Mouse (Mus musculus): Measurements from ENCODE around the gene Tulp2.

Gene Tulp2

DNA sequence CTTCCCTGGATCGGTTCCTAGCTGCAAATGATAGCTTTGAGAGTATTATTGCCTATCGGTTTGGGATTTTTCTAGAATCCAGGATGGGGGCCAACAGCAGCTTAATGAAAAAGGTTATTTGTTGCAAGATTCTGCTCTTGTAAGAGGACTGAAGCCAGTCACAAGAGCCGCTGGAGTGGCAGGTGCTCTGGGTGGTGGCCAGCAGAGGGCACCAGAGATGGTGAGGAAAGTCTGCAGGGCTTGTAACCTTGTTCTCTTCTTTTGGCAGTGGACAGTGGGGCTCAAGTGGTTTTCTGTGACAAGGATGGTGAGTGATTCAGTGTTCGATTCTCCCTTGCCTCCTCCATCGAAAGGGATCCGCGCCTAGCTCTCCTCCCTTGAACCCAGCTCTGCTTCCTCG lies 74.1 kb downstream of the Tulp2 start:
- DNase-seq: peak; percentile 78 to 86

DNA sequence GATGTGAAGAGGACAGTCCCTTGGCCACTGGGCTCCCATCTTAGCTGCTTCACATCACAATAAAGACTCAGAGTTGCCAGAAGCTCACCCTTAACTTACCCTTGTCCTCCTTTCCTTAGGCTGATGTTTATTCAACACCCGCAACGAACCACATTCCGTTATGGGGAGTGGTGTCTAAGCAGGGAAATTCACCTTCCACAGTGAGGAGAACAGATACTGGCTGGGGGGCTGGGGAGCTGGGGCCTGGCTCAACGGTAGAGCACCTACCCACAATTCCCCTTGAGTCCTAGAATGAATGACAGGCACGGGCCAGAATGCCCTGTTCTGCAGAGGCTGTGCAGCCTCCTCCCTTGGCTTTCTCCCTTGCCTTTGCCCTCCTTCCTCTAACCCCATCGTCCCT lies 77.2 kb downstream of the Tulp2 start:
- DNase-seq: no peak

DNA sequence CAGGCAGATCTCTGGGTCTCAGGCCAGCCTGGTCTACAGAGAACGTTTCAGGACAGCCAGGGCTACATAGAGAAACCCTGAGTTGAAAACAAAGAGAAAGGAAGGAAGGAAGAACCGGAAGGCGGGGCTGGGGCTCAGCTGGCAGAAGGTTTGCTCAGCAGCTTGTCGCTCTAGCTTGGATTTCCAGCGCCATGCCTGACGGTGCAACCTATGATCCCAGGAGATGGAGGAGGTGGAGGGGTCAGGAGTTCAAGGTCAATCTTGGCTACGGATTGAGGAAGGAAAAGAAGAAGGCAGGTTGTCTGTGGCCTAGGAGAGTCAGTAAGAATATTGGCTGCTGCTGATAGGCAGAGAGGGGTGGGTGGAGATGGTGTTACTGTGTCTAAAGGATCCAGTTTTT lies 78.6 kb downstream of the Tulp2 start:
- DNase-seq: no peak

DNA sequence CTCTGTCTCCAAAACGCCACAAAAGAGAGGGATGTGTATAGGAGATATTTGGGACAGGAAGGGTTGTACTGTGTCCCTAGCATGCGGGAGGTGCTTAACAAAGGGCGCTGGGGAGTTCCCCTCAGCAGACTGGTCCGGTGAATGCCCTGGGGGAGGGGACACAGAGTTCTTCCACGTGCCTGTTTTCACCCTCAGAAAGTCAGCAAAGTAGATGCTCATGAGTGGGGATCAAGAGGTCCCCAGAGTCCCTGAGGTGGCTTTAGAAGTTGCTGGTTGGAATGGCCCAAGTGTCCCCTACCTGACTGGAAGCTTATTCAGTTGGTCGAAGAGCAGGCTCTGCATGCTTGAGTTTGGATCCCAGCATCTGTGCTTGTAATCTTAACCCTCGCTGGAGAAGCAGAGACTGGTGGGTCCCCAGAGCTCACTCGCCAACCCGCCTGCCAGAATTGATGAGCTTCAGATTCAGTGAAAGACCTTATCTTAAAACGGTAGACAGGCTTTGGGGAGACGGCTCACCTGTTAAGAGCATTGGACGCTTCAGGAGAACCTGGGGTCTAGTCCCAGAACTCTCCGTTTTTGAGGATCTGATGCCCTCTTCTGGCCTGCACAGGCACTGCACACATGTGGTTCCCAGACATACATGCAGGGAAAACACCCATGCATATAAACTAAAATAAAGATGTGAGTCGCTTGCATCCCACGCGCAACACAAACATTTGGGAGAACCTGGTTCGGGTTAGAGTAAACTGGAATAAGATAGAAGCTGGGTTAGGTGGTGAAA lies 79.4 kb downstream of the Tulp2 start:
- DNase-seq: peak; percentile 69 to 87

DNA sequence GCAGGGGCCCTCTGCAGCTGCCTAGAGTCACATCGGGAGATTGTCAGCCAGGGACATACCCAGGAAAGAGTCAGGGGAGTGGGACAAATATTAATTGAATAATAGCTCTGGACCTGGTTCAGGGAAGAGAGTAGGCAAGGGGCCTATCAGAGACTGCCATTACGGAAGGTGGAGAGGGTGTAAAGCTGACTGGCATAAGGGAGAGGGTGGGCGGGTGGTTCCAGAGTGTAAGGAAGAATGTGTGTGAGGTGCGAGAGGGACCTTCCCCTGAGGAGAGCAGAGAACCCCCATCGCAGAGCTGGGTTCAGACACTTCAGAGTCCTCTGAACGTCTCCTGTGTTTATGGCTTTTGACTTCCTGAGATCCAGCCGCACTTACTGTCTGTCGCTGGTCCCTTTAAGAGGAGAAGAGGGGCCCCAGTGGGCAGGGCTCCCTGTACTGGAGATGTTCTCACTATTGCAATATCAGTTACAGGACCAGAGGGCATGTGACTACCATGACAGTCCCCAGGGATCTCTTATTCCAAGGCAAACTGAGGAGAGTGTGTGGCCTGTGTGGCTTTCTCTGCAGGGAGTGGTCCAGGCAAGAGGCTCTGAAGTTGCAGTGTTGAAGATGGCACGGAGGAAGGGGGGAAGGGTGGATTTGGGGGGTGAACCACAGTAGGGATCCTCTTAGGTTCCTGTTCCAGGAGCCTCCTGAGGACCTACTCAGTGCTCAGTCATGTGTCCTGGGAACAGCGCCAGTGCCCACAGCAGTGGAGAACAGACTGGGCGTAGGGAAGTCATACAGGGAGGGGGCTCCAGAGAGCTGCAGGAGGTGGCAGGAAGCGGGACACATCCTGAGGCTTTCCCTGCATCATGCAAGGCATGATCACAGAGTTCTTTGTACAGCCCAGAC lies 80.2 kb downstream of the Tulp2 start:
- no peak for DNase-seq

DNA sequence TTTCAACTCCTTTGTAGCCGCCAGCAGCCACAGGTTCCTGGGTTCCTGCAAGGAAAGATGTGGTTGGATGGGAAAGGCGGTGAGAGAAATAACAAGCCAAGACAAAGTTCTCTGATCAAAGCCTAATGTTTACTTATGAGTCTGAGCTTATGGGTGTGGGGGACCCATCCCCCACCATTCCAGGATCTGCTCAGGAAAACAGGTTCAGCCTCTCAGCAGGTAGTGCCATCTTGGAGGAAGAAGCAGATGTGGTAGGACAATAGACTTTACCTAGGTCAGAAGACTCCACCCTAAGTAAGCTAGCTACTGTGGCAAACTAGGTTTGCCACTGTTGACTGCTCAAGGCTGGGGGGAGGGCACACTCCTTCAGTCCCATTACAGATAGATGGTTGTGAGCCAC lies 83.1 kb downstream of the Tulp2 start:
- DNase-seq: no peak

DNA sequence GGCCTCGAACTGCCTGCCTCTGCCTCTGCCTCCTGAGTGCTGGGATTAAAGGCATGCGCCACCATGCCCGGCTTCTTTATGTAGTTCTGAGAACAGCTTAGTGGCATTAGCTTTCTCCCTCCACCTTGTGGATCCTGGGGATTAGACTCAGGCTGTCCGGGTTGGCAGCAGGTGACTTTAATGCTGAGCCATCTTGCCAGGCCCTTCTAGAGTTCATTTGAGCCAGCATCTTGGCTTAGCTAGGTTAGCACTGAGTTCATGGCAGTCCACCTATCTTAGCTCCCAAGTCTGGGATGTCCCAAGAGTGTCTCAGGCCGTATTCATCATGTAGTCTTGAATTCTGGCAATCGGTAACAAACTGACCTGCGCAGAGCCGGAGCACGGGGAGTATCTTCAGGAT lies 83.8 kb downstream of the Tulp2 start:
- DNase-seq: no peak

DNA sequence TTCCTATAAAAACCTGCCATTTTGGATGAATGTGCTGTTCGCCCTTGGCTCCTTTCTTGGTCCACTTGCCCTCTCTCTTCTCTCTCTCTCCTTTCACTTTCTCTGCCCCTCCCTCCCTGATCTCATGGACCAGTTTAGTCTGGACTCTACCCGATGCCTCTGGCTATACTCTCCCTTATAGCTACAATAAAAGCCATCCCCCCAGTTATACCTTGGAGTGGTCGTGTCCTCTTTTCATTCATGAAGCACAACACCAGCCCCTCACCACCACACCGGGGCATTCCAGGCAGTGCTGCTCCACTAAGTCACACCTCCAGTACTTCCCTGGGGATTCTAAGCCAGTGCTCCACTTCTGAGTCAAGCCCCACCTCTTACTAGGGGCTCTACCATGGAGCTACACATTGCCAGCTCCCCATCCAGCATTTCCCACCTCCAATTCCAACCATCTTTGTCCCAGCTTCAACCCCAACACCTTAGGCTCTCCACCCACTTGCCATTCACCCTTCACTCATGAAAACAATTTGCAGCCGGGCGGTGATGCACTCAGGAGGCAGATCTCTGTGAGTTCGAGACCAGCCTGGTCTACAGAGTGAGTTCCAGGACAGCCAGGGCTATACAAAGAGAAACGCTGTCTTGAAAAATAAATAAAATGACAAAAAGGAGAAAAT lies 85.6 kb downstream of the Tulp2 start:
- no peak for DNase-seq

DNA sequence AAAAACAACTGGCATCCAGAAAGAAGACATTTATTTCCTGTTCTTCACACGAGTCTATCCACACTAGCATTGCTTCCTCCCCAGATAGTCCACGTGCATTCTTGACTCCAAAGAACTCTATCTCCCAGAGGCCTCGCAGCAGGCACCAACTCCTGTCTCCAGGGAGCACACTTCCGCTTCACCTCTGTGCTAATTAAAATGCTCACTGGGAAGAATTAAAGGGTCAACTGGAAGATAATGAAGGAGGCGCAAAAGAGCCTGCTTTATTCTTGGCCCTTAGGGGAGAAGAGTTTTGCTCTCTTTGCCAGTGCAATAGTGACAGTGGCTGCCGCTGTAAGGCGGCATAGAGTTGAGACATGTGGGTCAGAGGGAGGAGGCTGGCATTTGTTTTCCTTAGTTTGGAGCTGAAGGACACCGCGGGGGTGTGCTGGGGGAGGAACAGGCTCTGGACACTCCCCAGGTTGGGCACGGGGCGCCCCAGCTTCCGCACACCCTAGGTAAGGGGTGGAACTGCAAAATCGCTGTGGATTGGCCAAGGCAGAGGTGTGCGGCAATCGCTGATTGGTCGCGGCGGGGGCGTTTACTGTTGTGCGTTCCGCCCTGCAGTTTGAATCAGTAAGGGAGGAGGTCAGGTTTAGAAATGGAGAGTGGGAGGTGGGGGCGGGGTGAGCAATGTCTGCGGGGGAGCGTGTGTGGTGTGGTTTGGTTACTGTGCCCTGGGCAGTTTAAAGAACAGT lies 86.3 kb downstream of the Tulp2 start:
- DNase-seq: peak; percentile 95 to 97

DNA sequence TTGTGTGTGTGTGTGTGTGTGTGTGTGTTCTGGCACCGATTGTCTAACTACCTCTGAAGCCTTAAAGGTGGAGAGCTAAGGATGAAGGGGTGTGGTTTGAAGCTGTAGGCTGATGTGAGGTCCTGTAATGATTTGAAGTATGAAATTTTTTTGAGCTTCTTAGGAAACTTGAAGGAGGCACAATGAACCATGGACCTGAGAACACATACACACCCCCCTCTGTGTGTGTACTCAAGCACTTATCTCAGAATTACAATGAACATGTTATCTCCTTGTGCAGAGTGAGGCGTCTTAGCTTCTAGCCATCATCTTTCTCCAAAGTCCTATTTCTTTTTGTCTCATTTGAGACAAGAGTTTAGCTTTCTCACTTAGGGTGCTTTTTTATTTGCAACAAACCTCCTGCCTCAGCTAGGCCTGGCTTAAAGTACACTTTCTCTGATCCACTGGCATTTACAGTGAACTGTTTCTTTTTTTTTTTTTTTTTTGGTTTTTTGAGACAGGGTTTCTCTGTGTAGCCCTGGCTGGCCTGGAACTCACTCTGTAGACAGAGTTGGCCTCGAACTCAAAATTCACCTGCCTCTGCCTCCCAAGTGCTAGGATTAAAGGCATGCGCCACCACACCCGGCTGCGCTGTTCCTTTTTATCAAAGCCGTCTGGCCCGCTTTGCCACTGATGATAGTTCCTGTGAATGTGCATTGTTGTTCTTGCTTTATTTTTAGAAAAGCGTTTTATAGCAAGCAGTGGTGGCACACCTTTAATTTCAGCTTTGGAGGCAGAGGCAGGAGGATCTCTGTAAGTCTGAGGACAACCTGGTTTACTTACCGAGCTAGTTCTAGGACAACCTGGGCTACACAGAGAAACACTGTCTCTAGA lies 87.2 kb downstream of the Tulp2 start:
- DNase-seq: no peak

DNA sequence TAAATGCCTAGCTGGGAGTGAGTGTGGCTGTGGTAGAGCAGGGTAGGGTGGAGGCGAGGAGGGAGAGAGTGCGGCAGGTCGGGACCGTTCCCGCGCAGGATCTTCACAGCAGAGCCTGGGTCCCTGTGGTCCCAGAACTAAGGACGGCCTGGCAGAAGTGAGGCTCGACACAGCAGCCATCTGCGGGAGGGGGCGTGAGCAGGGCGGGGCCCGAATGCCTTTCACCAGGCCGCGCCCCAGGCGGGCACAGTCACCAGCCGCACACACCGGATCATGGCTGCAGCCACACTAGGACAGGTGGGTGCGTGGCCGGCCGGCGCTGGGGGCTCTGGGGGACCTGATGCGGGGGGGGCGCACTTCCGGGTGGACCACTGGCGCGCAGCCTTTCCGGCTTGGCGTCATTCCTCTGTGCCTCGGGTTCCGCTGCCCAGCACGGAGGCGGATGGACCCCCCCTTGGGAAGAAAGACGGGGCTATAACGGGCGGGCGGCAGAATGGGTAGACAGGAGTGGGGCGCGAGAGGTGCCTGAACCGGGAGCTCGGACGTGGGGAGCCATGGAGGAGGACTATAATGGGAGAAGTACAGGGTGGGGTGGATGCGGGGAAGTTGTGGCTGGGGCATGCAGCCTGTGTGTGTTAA lies 88.5 kb downstream of the Tulp2 start, which contains the start of gene Bcat2:
Gene Bcat2 (plus strand): TSS at position 51 of the 639 bp plus-strand sequence.
- peak; percentile 66 to 70 for DNase-seq

DNA sequence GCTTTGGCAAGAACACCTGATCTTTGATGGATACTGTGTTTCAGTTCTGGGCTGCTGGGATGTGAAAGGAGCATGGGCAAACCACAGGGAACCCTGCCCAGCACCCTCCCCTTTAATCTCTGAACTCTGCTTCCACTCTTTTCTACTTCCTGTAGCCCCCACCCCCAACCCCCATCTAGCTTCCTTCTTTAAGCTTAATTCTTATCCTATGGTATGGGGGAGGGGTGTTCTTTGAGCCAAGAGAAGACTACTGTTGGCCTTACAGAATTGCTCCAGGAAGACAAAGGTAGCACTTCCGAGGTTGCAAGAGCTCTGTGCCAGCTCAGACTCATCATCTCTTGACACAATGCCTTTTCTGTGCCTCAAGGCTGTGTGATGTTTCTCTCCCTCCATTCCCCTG lies 90.3 kb downstream of the Tulp2 start:
- DNase-seq: no peak

Measured in kidney, adult 8-10 months (tissue).